Mouse (Mus musculus) B cell, adult 2 months (primary cell): ENCODE data around the gene Spata31d1a.
"Not testable (repeated sequence)": the region's sequence is repeated elsewhere in the genome, so short reads cannot be mapped to it uniquely, and the experiment has no call there.

Experiments used
- DNase-seq, 2 experiments: peaks; one replicate each; pipeline ENCODE4 v3.0.0; 2022

Spata31d1a gene

GRCm38 (mm10) chr13:59710230-59710629, at the start of gene Spata31d1a:
Gene Spata31d1a, minus strand, starts transcription at chr13:59710330.
- DNase-seq = no peak

- no peak for DNase-seq
Measured at GRCm38 (mm10) chr13:59756906-59757305, 46.8 kb upstream of the Spata31d1a start.

- no peak for DNase-seq
Measured at GRCm38 (mm10) chr13:59750310-59750709, 40.2 kb upstream of the Spata31d1a start.

GRCm38 (mm10) chr13:59746711-59747110, 36.6 kb upstream of the Spata31d1a start, which contains the start of gene 1700014D04Rik:
Gene 1700014D04Rik, minus strand, starts transcription at chr13:59746752.
- DNase-seq = no peak

GRCm38 (mm10) chr13:59746164-59746563, 36.0 kb upstream of the Spata31d1a start:
- no peak for DNase-seq

GRCm38 (mm10) chr13:59745462-59745861, 35.3 kb upstream of the Spata31d1a start:
- DNase-seq = no peak

GRCm38 (mm10) chr13:59741697-59742096, 31.6 kb upstream of the Spata31d1a start:
- peak; percentile 38 to 40 for DNase-seq

GRCm38 (mm10) chr13:59741096-59741495, 31.0 kb upstream of the Spata31d1a start:
- no peak for DNase-seq

- DNase-seq = no peak
Measured at GRCm38 (mm10) chr13:59739397-59739796, 29.3 kb upstream of the Spata31d1a start.

- no peak for DNase-seq
Measured at GRCm38 (mm10) chr13:59738455-59738854, 28.3 kb upstream of the Spata31d1a start.

- DNase-seq = no peak
Measured at GRCm38 (mm10) chr13:59735190-59735589, 25.1 kb upstream of the Spata31d1a start.

GRCm38 (mm10) chr13:59734347-59734746, 24.2 kb upstream of the Spata31d1a start:
- DNase-seq = not testable (repeated sequence)

GRCm38 (mm10) chr13:59733936-59734335, 23.8 kb upstream of the Spata31d1a start:
- no peak for DNase-seq

GRCm38 (mm10) chr13:59731652-59732051, 21.5 kb upstream of the Spata31d1a start, which contains the start of gene Spata31d1d:
Gene Spata31d1d, minus strand, starts transcription at chr13:59731752.
- DNase-seq = no peak

GRCm38 (mm10) chr13:59728378-59729093, 18.4 kb upstream of the Spata31d1a start:
- peak; percentile 87 to 88 for DNase-seq

GRCm38 (mm10) chr13:59726139-59726867, 16.2 kb upstream of the Spata31d1a start:
- no peak for DNase-seq

- DNase-seq = not testable (repeated sequence)
Measured at GRCm38 (mm10) chr13:59722089-59722488, 12.0 kb upstream of the Spata31d1a start.

GRCm38 (mm10) chr13:59719475-59719874, 9.3 kb upstream of the Spata31d1a start:
- no peak for DNase-seq

GRCm38 (mm10) chr13:59718857-59719440, 8.8 kb upstream of the Spata31d1a start:
- not testable (repeated sequence) for DNase-seq

GRCm38 (mm10) chr13:59713710-59714109, 3.6 kb upstream of the Spata31d1a start:
- DNase-seq = peak; percentile 45 to 51

GRCm38 (mm10) chr13:59711984-59712383, 1.9 kb upstream of the Spata31d1a start, which contains the start of gene Spata31d1b:
Gene Spata31d1b, plus strand, starts transcription at chr13:59712284.
- not testable (repeated sequence) for DNase-seq

- no peak for DNase-seq
Measured at GRCm38 (mm10) chr13:59704562-59704961, 5.6 kb downstream of the Spata31d1a start.

GRCm38 (mm10) chr13:59703514-59703913, 6.6 kb downstream of the Spata31d1a start:
- no peak for DNase-seq
